Mouse (Mus musculus) MEL (cell line): ENCODE measurements around the gene Brca1. TPM values are rescaled to one million over a fixed set of nuclear protein-coding genes. Genes with fewer than 3 reads are reported as not detected.
A peak's percentile ranks its signal among the peaks of the same experiment; 100 is the strongest.

Experiments
- DNase-seq: peaks from one replicate; pipeline ENCODE4 v3.0.0; 2011; ENCODE audit warnings: low read depth, low spot score
- H3K27ac ChIP-seq: 2 replicates; pipeline ENCODE4 v1.5.1; 2012; ENCODE audit warnings: low read depth, mild to moderate bottlenecking, control low read depth, low read length, moderate library complexity; ENCODE audit not compliant: control insufficient read depth
- H3K27me3 ChIP-seq, 2 experiments: fragments of 150-350 bp in 1 of 2; sonication (generic) in 1 of 2; 2 replicates each; pipeline ENCODE4 v1.6.1; 2012; ENCODE audit warnings: low read length in 2 of 2, mild to moderate bottlenecking in 2 of 2, improper control_type of control experiment in 1 of 2, moderate library complexity in 1 of 2; ENCODE audit not compliant: insufficient read depth in 2 of 2, control insufficient read depth in 1 of 2
- H3K36me3 ChIP-seq, 2 experiments: 2 replicates each; pipeline ENCODE4 v1.6.1; 2012 to 2014; ENCODE audit warnings: low read length in 2 of 2, improper control_type of control experiment in 1 of 2, inconsistent platforms in 1 of 2, mild to moderate bottlenecking in 1 of 2; ENCODE audit not compliant: insufficient read depth in 2 of 2, control insufficient read depth in 1 of 2
- H3K4me1 ChIP-seq, 2 experiments: fragments of 150-350 bp in 1 of 2; sonication (generic) in 1 of 2; 2 replicates each; pipeline ENCODE4 v1.6.1; 2012; ENCODE audit warnings: low read length in 2 of 2, improper control_type of control experiment in 1 of 2, mild to moderate bottlenecking in 1 of 2; ENCODE audit not compliant: insufficient read depth in 2 of 2, control insufficient read depth in 1 of 2
- H3K4me3 ChIP-seq, 2 experiments: fragments of 150-350 bp in 1 of 2; sonication (generic) in 1 of 2; 2 replicates each; pipeline ENCODE4 v1.5.1; 2012; ENCODE audit warnings: low read depth in 2 of 2, low read length in 2 of 2, mild to moderate bottlenecking in 2 of 2, moderate library complexity in 2 of 2, control low read depth in 1 of 2, improper control_type of control experiment in 1 of 2; ENCODE audit not compliant: control insufficient read depth in 1 of 2, insufficient read depth in 1 of 2
- H3K79me2 ChIP-seq: 2 replicates; pipeline ENCODE4 v1.6.1; 2012; ENCODE audit warnings: mild to moderate bottlenecking, low read length, moderate library complexity; ENCODE audit not compliant: control insufficient read depth, poor library complexity, insufficient read depth
- H3K9ac ChIP-seq: 2 replicates; pipeline ENCODE4 v1.6.1; 2012; ENCODE audit warnings: low read depth, mild to moderate bottlenecking, control low read depth, low read length, moderate library complexity; ENCODE audit not compliant: control insufficient read depth, poor library complexity, severe bottlenecking
- H3K9me3 ChIP-seq: fragments of 150-350 bp; sonication (generic); replicated peaks from 2 replicates; pipeline ENCODE4 v1.6.1; 2012; ENCODE audit warnings: mild to moderate bottlenecking, low read length, improper control_type of control experiment, moderate library complexity; ENCODE audit not compliant: insufficient read depth
- BHLHE40 ChIP-seq: IDR thresholded peaks from 2 replicates; pipeline ENCODE4 v1.6.1; 2012; ENCODE audit warnings: low read depth, mild to moderate bottlenecking, inconsistent platforms, low read length, improper control_type of control experiment, borderline replicate concordance
- CHD2 ChIP-seq: IDR thresholded peaks from 2 replicates; pipeline ENCODE4 v1.6.1; 2011; ENCODE audit warnings: low read length, improper control_type of control experiment
- CTCF ChIP-seq, 3 experiments: IDR thresholded peaks in 2 of 3; conservative IDR thresholded peaks in 1 of 3; 2 replicates each; pipeline ENCODE4 v1.5.1; 2011 to 2012; ENCODE audit warnings: low read length in 3 of 3, low read depth in 2 of 3, mild to moderate bottlenecking in 2 of 3, improper control_type of control experiment in 1 of 3, inconsistent platforms in 1 of 3, mixed read lengths in 1 of 3, moderate library complexity in 1 of 3; ENCODE audit not compliant: control insufficient read depth in 1 of 3, insufficient read depth in 1 of 3, poor library complexity in 1 of 3, severe bottlenecking in 1 of 3
- ELF1 ChIP-seq: IDR thresholded peaks from 2 replicates; pipeline ENCODE4 v1.6.1; 2014; ENCODE audit warnings: low read depth, mild to moderate bottlenecking, inconsistent platforms, low read length, improper control_type of control experiment, moderate library complexity
- EP300 ChIP-seq, 2 experiments: IDR thresholded peaks; 2 replicates each; pipeline ENCODE4 v1.6.1; 2011; ENCODE audit warnings: improper control_type of control experiment in 2 of 2, low read length in 2 of 2, low read depth in 1 of 2, mild to moderate bottlenecking in 1 of 2
- ETS1 ChIP-seq: IDR thresholded peaks from 2 replicates; pipeline ENCODE4 v1.6.1; 2012; ENCODE audit warnings: low read depth, mild to moderate bottlenecking, inconsistent platforms, low read length, improper control_type of control experiment, moderate library complexity
- GABPA ChIP-seq: IDR thresholded peaks from 2 replicates; pipeline ENCODE4 v1.6.1; 2012; ENCODE audit warnings: low read depth, mild to moderate bottlenecking, inconsistent platforms, low read length, improper control_type of control experiment, moderate library complexity
- GATA1 ChIP-seq: IDR thresholded peaks from 2 replicates; pipeline ENCODE4 v1.6.1; 2011; ENCODE audit warnings: low read depth, low read length, improper control_type of control experiment
- HCFC1 ChIP-seq: IDR thresholded peaks from 2 replicates; pipeline ENCODE4 v1.6.1; 2012; ENCODE audit warnings: low read depth, mild to moderate bottlenecking, inconsistent platforms, low read length, improper control_type of control experiment, moderate library complexity
- JUND ChIP-seq: IDR thresholded peaks from 2 replicates; pipeline ENCODE4 v1.6.1; 2011; ENCODE audit warnings: low read depth, mild to moderate bottlenecking, improper control_type of control experiment, low read length
- KAT2A ChIP-seq: conservative IDR thresholded peaks from 2 replicates; pipeline ENCODE4 v1.6.1; 2012; ENCODE audit warnings: low read depth, low read length, improper control_type of control experiment, inconsistent platforms
- MAFK ChIP-seq: IDR thresholded peaks from 2 replicates; pipeline ENCODE4 v1.6.1; 2011; ENCODE audit warnings: low read depth, mild to moderate bottlenecking, low read length, improper control_type of control experiment, borderline replicate concordance
- MAX ChIP-seq: IDR thresholded peaks from 2 replicates; pipeline ENCODE4 v1.6.1; 2011; ENCODE audit warnings: low read length, improper control_type of control experiment
- MAZ ChIP-seq: IDR thresholded peaks from 2 replicates; pipeline ENCODE4 v1.6.1; 2012; ENCODE audit warnings: low read depth, mild to moderate bottlenecking, inconsistent platforms, low read length, improper control_type of control experiment
- MEF2A ChIP-seq: IDR thresholded peaks from 2 replicates; pipeline ENCODE4 v1.6.1; 2014; ENCODE audit warnings: low read depth, mild to moderate bottlenecking, inconsistent platforms, low read length, improper control_type of control experiment; ENCODE audit not compliant: poor library complexity, insufficient replicate concordance, severe bottlenecking; ENCODE audit errors: extremely low read depth
- MXI1 ChIP-seq: IDR thresholded peaks from 2 replicates; pipeline ENCODE4 v1.6.1; 2011; ENCODE audit warnings: mild to moderate bottlenecking, low read depth, low read length, improper control_type of control experiment
- MYB ChIP-seq: IDR thresholded peaks from 2 replicates; pipeline ENCODE4 v1.6.1; 2011; ENCODE audit warnings: mild to moderate bottlenecking, low read depth, low read length, improper control_type of control experiment
- MYC ChIP-seq: IDR thresholded peaks from 2 replicates; pipeline ENCODE4 v1.6.1; 2011; ENCODE audit warnings: low read depth, mild to moderate bottlenecking, low read length, improper control_type of control experiment, moderate library complexity
- NELFE ChIP-seq: IDR thresholded peaks from 2 replicates; pipeline ENCODE4 v1.6.1; 2011; ENCODE audit warnings: low read depth, low read length, improper control_type of control experiment
- NRF1 ChIP-seq: IDR thresholded peaks from 2 replicates; pipeline ENCODE4 v1.6.1; 2014; ENCODE audit warnings: low read depth, mild to moderate bottlenecking, inconsistent platforms, low read length, improper control_type of control experiment, moderate library complexity; ENCODE audit not compliant: poor library complexity, insufficient read depth, severe bottlenecking
- RAD21 ChIP-seq: IDR thresholded peaks from 2 replicates; pipeline ENCODE4 v1.6.1; 2011; ENCODE audit warnings: mild to moderate bottlenecking, low read depth, low read length, improper control_type of control experiment
- SIN3A ChIP-seq: IDR thresholded peaks from 2 replicates; pipeline ENCODE4 v1.6.1; 2012; ENCODE audit warnings: low read length, improper control_type of control experiment, inconsistent platforms
- SMC3 ChIP-seq: IDR thresholded peaks from 2 replicates; pipeline ENCODE4 v1.6.1; 2011; ENCODE audit warnings: low read depth, low read length, improper control_type of control experiment
- TAL1 ChIP-seq: IDR thresholded peaks from 2 replicates; pipeline ENCODE4 v1.6.1; 2012; ENCODE audit warnings: mild to moderate bottlenecking, inconsistent platforms, low read length, moderate library complexity, mixed read lengths
- TBP ChIP-seq: IDR thresholded peaks from 2 replicates; pipeline ENCODE4 v1.8.0; 2011; ENCODE audit warnings: low read depth, low read length, improper control_type of control experiment
- UBTF ChIP-seq: IDR thresholded peaks from 2 replicates; pipeline ENCODE4 v1.6.1; 2012; ENCODE audit warnings: low read depth, mild to moderate bottlenecking, inconsistent platforms, low read length, improper control_type of control experiment, moderate library complexity, borderline replicate concordance; ENCODE audit not compliant: insufficient read depth
- USF1 ChIP-seq: IDR thresholded peaks from 2 replicates; pipeline ENCODE4 v1.6.1; 2014; ENCODE audit warnings: low read depth, mild to moderate bottlenecking, inconsistent platforms, low read length, improper control_type of control experiment, moderate library complexity
- USF2 ChIP-seq, 2 experiments: IDR thresholded peaks; 2 replicates each; pipeline ENCODE4 v1.6.1; 2011 to 2012; ENCODE audit warnings: improper control_type of control experiment in 2 of 2, low read length in 2 of 2, borderline replicate concordance in 1 of 2, inconsistent platforms in 1 of 2, low read depth in 1 of 2, mild to moderate bottlenecking in 1 of 2; ENCODE audit not compliant: insufficient read depth in 1 of 2
- ZMIZ1 ChIP-seq: IDR thresholded peaks from 2 replicates; pipeline ENCODE4 v1.6.1; 2012; ENCODE audit warnings: low read depth, mild to moderate bottlenecking, inconsistent platforms, low read length, improper control_type of control experiment, moderate library complexity
- ZNF384 ChIP-seq: IDR thresholded peaks from 2 replicates; pipeline ENCODE4 v1.6.1; 2012; ENCODE audit warnings: low read depth, mild to moderate bottlenecking, inconsistent platforms, low read length, improper control_type of control experiment
- polyA plus RNA-seq, 2 experiments: library from polyadenylated mRNA; stranded (reverse) in 1 of 2; unstranded in 1 of 2; fragments of >175 nt in 1 of 2; fragments of >200 nt in 1 of 2; gene quantifications; 2 replicates each; pipeline versions ENCODE4 v1.2.1 to v1.2.4; 2012; ENCODE audit warnings: low replicate concordance in 2 of 2, low read depth in 1 of 2; ENCODE audit not compliant: insufficient read length in 2 of 2, insufficient read depth in 1 of 2, missing spikeins in 1 of 2
- total RNA-seq: library from RNA; depleted of rRNA; stranded (reverse); fragments of 300-350 nt; gene quantifications from 2 replicates; pipeline ENCODE4 v1.2.3, GENCODE M21; 2012

Brca1 gene
- total and polyA plus RNA-seq, 3 experiments: 25.7 to 1,155 (median 35.3) TPM

GRCm38 (mm10) chr11:101465869-101466551 is 85.7 kb downstream of the Brca1 start, which contains the start of gene Vat1 (continued):
- TF ChIP-seq MYC: 0 out of 2 replicates have a peak, but pooled peaks have one; percentile 17
- TF ChIP-seq MEF2A: no peak
- no peak for TF ChIP-seq ZNF384
- TF ChIP-seq MAX: peak; percentile 19
- peak in 1 of 2 experiments; percentile 13; a peak in 1 of 4 replicates for TF ChIP-seq EP300 (IDR thresholded peaks at IDR 0.05; ENCODE audit: low read depth in 1 of 2, low read length in 2 of 2)
- TF ChIP-seq MYB: no peak
- no peak for TF ChIP-seq CHD2
- no peak; a peak in 1 of 6 replicates for TF ChIP-seq CTCF (IDR thresholded peaks at IDR 0.05 in 2 of 3, conservative IDR thresholded peaks at IDR 0.05 in 1 of 3; ENCODE audit: control insufficient read depth in 1 of 3, insufficient read depth in 1 of 3, low read depth in 2 of 3, low read length in 3 of 3, poor library complexity in 1 of 3, severe bottlenecking in 1 of 3)
- TF ChIP-seq MAFK: no peak
- no peak for TF ChIP-seq SMC3
- TF ChIP-seq ELF1: 0 out of 2 replicates have a peak, but pooled peaks have one; percentile 51
- TF ChIP-seq RAD21: no peak
- TF ChIP-seq USF1: no peak
- peak; percentile 22; the same call in 1 of the 2 replicates for TF ChIP-seq GATA1
- peak; percentile 81 for TF ChIP-seq MXI1
- 0 out of 2 replicates have a peak, but pooled peaks have one; percentile 41 for TF ChIP-seq BHLHE40
- TF ChIP-seq UBTF: peak; percentile 48; the same call in 1 of the 2 replicates
- no peak for TF ChIP-seq GABPA
- no peak for TF ChIP-seq JUND
- TF ChIP-seq ZMIZ1: no peak
- TF ChIP-seq TAL1: peak; percentile 34

GRCm38 (mm10) chr11:101465101-101465868 is 86.5 kb downstream of the Brca1 start:
- Histone ChIP-seq H3K27me3 (no peaks in the 10 kb centered on the region), H3K4me3 (peak overlapping the region; percentile 70 to 82), H3K36me3 (peaks cover 0 to 27% of the 10 kb centered on the region in 2 experiments; a peak in 3 of 4 replicates), H3K9me3 (no peaks in the 10 kb centered on the region), H3K9ac (peak overlapping the region; percentile 78), H3K4me1 (peaks cover 12 to 33% of the 10 kb centered on the region in 2 experiments), H3K27ac (peak overlapping the region; percentile 82), H3K79me2 (peaks cover 6% of the 10 kb centered on the region; the same call in 1 of the 2 replicates)
- DNase-seq: peak; percentile 91
- TF ChIP-seq BHLHE40 (peak; percentile 56; the same call in 1 of the 2 replicates), ZNF384 (no peak), MXI1 (peak; percentile 52), KAT2A (no peak), RAD21 (no peak), SIN3A (no peak; the same call in 1 of the 2 replicates), MAZ (peak; percentile 79), NELFE (no peak; the same call in 1 of the 2 replicates), HCFC1 (no peak), ETS1 (no peak; the same call in 1 of the 2 replicates), TBP (peak; percentile 45; the same call in 1 of the 2 replicates), MAX (peak; percentile 73), USF2 (IDR thresholded peaks at IDR 0.05; ENCODE audit: borderline replicate concordance in 1 of 2, insufficient read depth in 1 of 2, low read depth in 1 of 2, low read length in 2 of 2) (no peak), NRF1 (peak; percentile 89), MEF2A (no peak), USF1 (peak; percentile 78)
